Mouse (Mus musculus) spleen, adult 2 months (tissue): ENCODE results near the gene Kcnmb3.

Experiments used
- CTCF ChIP-seq: fragments of 200-500 bp; IDR thresholded peaks from 2 replicates; pipeline ENCODE4 v1.5.1; 2011; ENCODE audit warnings: mild to moderate bottlenecking, inconsistent platforms; ENCODE audit not compliant: insufficient read depth, insufficient read length, insufficient replicate concordance; ENCODE audit errors: extremely low read depth
- POLR2A ChIP-seq: fragments of 200-500 bp; IDR thresholded peaks from 2 replicates; pipeline ENCODE4 v1.6.1; 2011; ENCODE audit warnings: low read depth, low read length, inconsistent platforms

- TF ChIP-seq CTCF (no peak), POLR2A (no peak)
These were observed 64.3 kb downstream of the Kcnmb3 start for GRCm38 (mm10) chr3:32427695-32428094.
